Comparison of ENCODE assay signal across 25 mouse cellular contexts in genomic region chr10:122302259-122302658, GRCm38 (mm10).
DNase-seq lines count a peak whose midpoint lies in the region; ATAC-seq lines count a peak whose summit lies in the region.
"Had no signal": no experiment of that assay in that cellular context is flagged by ENCODE, and none has a peak within 500 bp of the region (broad histone marks: within the 10 kb centered on the region; RNA-seq: fewer than 3 reads in every experiment).

No protein-coding gene starts in this region.

- DNase-seq in NIH3T3 (ENCODE audit: low read depth): peak; percentile 22
- peak; percentile 49 for DNase-seq in embryo, embryonic 11 days
- peak; percentile 48 for DNase-seq in embryonic facial prominence, embryonic 14.5 days (ENCODE audit: low spot score)
- DNase-seq in limb, embryonic 11.5 days (ENCODE audit: low spot score): peak; percentile 41
- no peak for DNase-seq in heart, postnatal 10 days
- no peak for DNase-seq in cerebellum, adult 9-10 months
- DNase-seq in kidney, postnatal 4 days: no peak
- DNase-seq: adrenal gland, postnatal 10 days; B cell, adult 2 months; cerebellum, adult 11 months; cerebellum, postnatal 10 days; gastrocnemius, postnatal 14 days; heart, adult 2 months had no signal

- no peak for ATAC-seq in embryonic facial prominence, embryonic 14.5 days (ENCODE audit: low read depth)
- no peak for ATAC-seq in limb, embryonic 11.5 days (ENCODE audit: insufficient number of reproducible peaks, low FRiP score, low TSS enrichment, low read depth)
- ATAC-seq in erythroid progenitor cell, adult 5-6 weeks (replicated peaks; ENCODE audit: low FRiP score, poor library complexity, severe bottlenecking): no peak
- ATAC-seq: CD4-positive, CD25-positive, alpha-beta regulatory T cell, adult 4 months; forebrain, embryonic 16.5 days; inflammation-experienced regulatory T-cells, adult 6 months; intestine, postnatal 0 days had no signal

- no peak overlapping the region for H3K27ac ChIP-seq in embryonic facial prominence, embryonic 14.5 days (replicated peaks; ENCODE audit: low read depth, low read length)
- no peak overlapping the region for H3K27ac ChIP-seq in limb, embryonic 11.5 days (replicated peaks; ENCODE audit: low read depth, low read length)
- H3K27ac ChIP-seq: embryonic facial prominence, embryonic 13.5 days; forebrain, embryonic 12.5 days; heart, adult 2 months; heart, embryonic 15.5 days; hindbrain, embryonic 10.5 days; hindbrain, embryonic 15.5 days had no signal

- H3K27me3 ChIP-seq in embryonic facial prominence, embryonic 14.5 days (replicated peaks; ENCODE audit: control insufficient read depth, insufficient read depth, low read length): no peaks in the 10 kb centered on the region
- no peaks in the 10 kb centered on the region for H3K27me3 ChIP-seq in limb, embryonic 11.5 days (ENCODE audit: control insufficient read depth, insufficient read depth, low read length)
- H3K27me3 ChIP-seq: embryonic facial prominence, embryonic 13.5 days; forebrain, embryonic 12.5 days; heart, embryonic 15.5 days; hindbrain, embryonic 15.5 days had no signal

- H3K36me3 ChIP-seq in embryonic facial prominence, embryonic 14.5 days (ENCODE audit: control insufficient read depth, insufficient read depth, low read length): no peaks in the 10 kb centered on the region
- H3K36me3 ChIP-seq in limb, embryonic 11.5 days (ENCODE audit: control insufficient read depth, insufficient read depth, low read length): no peaks in the 10 kb centered on the region
- H3K36me3 ChIP-seq: embryonic facial prominence, embryonic 13.5 days; forebrain, embryonic 12.5 days; G1E; heart, embryonic 15.5 days; hindbrain, embryonic 10.5 days; hindbrain, embryonic 15.5 days had no signal

- H3K4me3 ChIP-seq in embryonic facial prominence, embryonic 14.5 days (ENCODE audit: low read depth, low read length): no peak overlapping the region
- no peak overlapping the region for H3K4me3 ChIP-seq in limb, embryonic 11.5 days (ENCODE audit: low read depth, low read length)
- H3K4me3 ChIP-seq: embryonic facial prominence, embryonic 13.5 days; forebrain, embryonic 12.5 days; heart, adult 2 months; heart, embryonic 15.5 days; hindbrain, embryonic 10.5 days; hindbrain, embryonic 15.5 days had no signal

- 33% methylated on average over 6 of the region's 6 CpGs for WGBS in embryonic facial prominence, embryonic 14.5 days
- 53% methylated on average over 6 of the region's 6 CpGs for WGBS in limb, embryonic 11.5 days

- intact Hi-C loops in heart, postnatal 10 days (cut with DNase I): no loop called here

- H3K9ac ChIP-seq in embryonic facial prominence, embryonic 14.5 days (ENCODE audit: low read depth, low read length): no peak overlapping the region
- no peak overlapping the region for H3K9ac ChIP-seq in limb, embryonic 11.5 days (ENCODE audit: low read length)
- H3K9ac ChIP-seq: embryonic facial prominence, embryonic 13.5 days; forebrain, embryonic 12.5 days; heart, embryonic 15.5 days; hindbrain, embryonic 15.5 days had no signal

- H3K4me2 ChIP-seq in embryonic facial prominence, embryonic 14.5 days (ENCODE audit: low read depth, low read length): no peak overlapping the region
- no peak overlapping the region for H3K4me2 ChIP-seq in limb, embryonic 11.5 days (ENCODE audit: low read depth, severe bottlenecking)
- H3K4me2 ChIP-seq: embryonic facial prominence, embryonic 13.5 days; forebrain, embryonic 12.5 days; heart, embryonic 11.5 days; heart, embryonic 15.5 days; hindbrain, embryonic 15.5 days had no signal

- H3K9me3 ChIP-seq in embryonic facial prominence, embryonic 14.5 days (ENCODE audit: control insufficient read depth, low read length): no peaks in the 10 kb centered on the region
- H3K9me3 ChIP-seq in limb, embryonic 11.5 days (ENCODE audit: control insufficient read depth, low read length): no peaks in the 10 kb centered on the region
- H3K9me3 ChIP-seq: embryonic facial prominence, embryonic 13.5 days; forebrain, embryonic 12.5 days; heart, embryonic 15.5 days; hindbrain, embryonic 10.5 days; hindbrain, embryonic 15.5 days had no signal

- 0 out of 2 replicates have a peak, but pooled peaks cover 2% of the 10 kb centered on the region for H3K4me1 ChIP-seq in embryonic facial prominence, embryonic 14.5 days (ENCODE audit: control insufficient read depth, insufficient read depth, low read length)
- H3K4me1 ChIP-seq in limb, embryonic 11.5 days (ENCODE audit: control insufficient read depth, insufficient read depth, low read length): no peaks in the 10 kb centered on the region
- H3K4me1 ChIP-seq: embryonic facial prominence, embryonic 13.5 days; forebrain, embryonic 12.5 days; heart, embryonic 15.5 days; hindbrain, embryonic 10.5 days; hindbrain, embryonic 15.5 days had no signal

Comparison
In these comparisons a context has a peak if more than half of its experiments do, and no peak if none do; other contexts are left out.
1. DNase-seq: peak in NIH3T3 (single experiment), embryo, embryonic 11 days (single experiment), embryonic facial prominence, embryonic 14.5 days (single experiment) and limb, embryonic 11.5 days (single experiment); none in heart, postnatal 10 days (0 of 2), cerebellum, adult 9-10 months (single experiment) and kidney, postnatal 4 days (0 of 2).